Mouse (Mus musculus) cerebellum, postnatal 4 days (tissue): Measurements from ENCODE around the gene St6galnac3.

Source experiments
- DNase-seq, 2 experiments: peaks; one replicate each; pipeline ENCODE4 v3.0.0; 2022; ENCODE audit warnings: low spot score in 2 of 2, mixed read lengths in 1 of 2

St6galnac3 gene

DNA sequence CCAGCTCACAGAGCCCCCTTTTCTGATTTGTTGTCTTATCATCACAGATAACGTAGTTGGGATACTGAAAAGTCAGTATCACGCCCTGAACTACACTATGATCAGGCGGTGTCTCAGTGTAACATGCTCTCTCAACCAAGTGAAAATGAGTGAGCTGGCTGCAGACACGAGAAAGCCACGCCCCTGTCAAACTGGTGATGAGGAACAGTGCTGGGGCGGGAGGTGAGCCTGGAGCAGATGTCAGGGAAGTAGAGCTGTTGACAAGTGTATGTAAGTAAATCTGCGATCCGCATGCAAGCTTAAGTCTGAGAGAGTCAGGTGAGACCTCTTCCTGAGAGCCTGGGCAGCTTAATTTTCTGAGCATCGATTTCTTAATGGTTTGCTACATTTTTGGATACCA lies 563.3 kb downstream of the St6galnac3 start:
- DNase-seq, result no peak

DNA sequence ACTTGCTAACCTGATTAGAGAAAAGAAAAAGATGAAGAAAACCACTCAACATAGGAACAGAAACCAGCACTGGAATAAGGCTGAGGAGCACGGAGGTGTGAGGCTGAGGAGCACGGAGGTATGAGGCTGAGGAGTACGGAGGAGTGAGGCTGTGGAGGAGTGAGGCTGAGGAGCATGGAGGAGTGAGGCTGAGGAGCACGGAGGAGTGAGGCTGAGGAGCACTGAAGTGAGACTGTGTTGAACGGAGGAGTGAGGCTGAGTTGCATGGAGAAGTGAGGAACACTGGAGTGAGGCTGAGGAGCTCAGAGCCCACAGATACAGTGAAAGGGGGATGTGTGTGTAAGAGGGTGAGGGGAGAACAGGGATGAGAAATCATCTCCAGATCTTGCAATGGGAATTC lies 564.3 kb downstream of the St6galnac3 start:
- no peak for DNase-seq

DNA sequence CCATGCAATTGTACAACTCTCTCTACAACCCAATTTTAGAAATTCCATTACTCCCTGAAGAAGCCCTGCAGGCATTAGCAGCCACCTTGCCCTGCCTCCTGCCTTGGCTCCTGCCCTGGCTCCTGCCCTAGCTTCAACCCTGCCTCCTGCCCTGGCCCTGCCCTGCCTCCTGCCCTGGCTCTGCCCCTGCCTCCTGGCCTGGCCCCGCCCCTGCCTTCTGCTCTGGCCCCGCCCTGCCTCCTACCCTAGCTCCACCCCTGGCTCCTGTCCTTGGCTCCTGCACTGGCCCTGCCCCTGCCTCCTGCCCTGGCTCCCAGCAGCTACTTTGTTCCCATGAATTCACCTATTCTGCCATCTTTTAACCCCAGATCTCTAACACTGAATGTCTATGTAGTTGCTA lies 576.1 kb downstream of the St6galnac3 start:
- DNase-seq, result no peak
